Mouse (Mus musculus) urinary bladder, adult 18-20 months (tissue): ENCODE measurements around the gene Lmnb2.

Source experiments
- DNase-seq, 2 experiments: peaks; one replicate each; pipeline ENCODE4 v3.0.0; 2022; ENCODE audit warnings: low spot score in 2 of 2, mixed read lengths in 2 of 2

Gene Lmnb2

GRCm38 (mm10) chr10:80856908-80857307 lies 61.1 kb downstream of the Lmnb2 start:
- DNase-seq, result no peak

- no peak for DNase-seq
These were observed 61.8 kb downstream of the Lmnb2 start for GRCm38 (mm10) chr10:80856267-80856666.

GRCm38 (mm10) chr10:80855749-80856073 lies 62.3 kb downstream of the Lmnb2 start:
- no peak for DNase-seq

GRCm38 (mm10) chr10:80854913-80855748 lies 62.9 kb downstream of the Lmnb2 start, which contains the start of the genes Lsm7 and Sppl2b:
Gene Lsm7, minus strand, starts transcription at chr10:80855209.
Gene Sppl2b, plus strand, starts transcription at chr10:80855275.
- DNase-seq, result peak; percentile 95 to 97
